Mouse (Mus musculus) hindbrain, embryonic 16.5 days (tissue): ENCODE results near the gene Gm10840. TPM values are rescaled to one million over a fixed set of nuclear protein-coding genes. Genes with fewer than 3 reads are reported as not detected.
"Not testable (repeated sequence)": the region's sequence is repeated elsewhere in the genome, so short reads cannot be mapped to it uniquely, and the experiment has no call there.

Experiments
- ATAC-seq: fragments of 200-750 bp; cut with Nextera tagmentation; 2 replicates; pipeline ENCODE4 v1.8.0; 2017; ENCODE audit warnings: moderate TSS enrichment, moderate library complexity
- H3K27ac ChIP-seq: fragments of 300-500 bp; sonication (generic); 2 replicates; pipeline ENCODE4 v1.5.1; 2014; ENCODE audit warnings: low read depth, mild to moderate bottlenecking, control low read depth, low read length, moderate library complexity
- H3K27me3 ChIP-seq: fragments of 300-500 bp; sonication (generic); replicated peaks from 2 replicates; pipeline ENCODE4 v1.6.1; 2014; ENCODE audit warnings: low read length; ENCODE audit not compliant: control insufficient read depth, insufficient read depth
- H3K36me3 ChIP-seq: fragments of 300-500 bp; sonication (generic); 2 replicates; pipeline ENCODE4 v1.6.1; 2014; ENCODE audit warnings: mild to moderate bottlenecking, low read length, moderate library complexity, mixed read lengths; ENCODE audit not compliant: control insufficient read depth, insufficient read depth
- H3K4me1 ChIP-seq: fragments of 300-500 bp; sonication (generic); 2 replicates; pipeline ENCODE4 v1.6.1; 2014; ENCODE audit warnings: low read depth, low read length; ENCODE audit not compliant: control insufficient read depth, insufficient read depth
- H3K4me2 ChIP-seq: fragments of 300-500 bp; sonication (generic); 2 replicates; pipeline ENCODE4 v1.6.1; 2014; ENCODE audit warnings: mild to moderate bottlenecking, low read length, control low read depth, moderate library complexity
- H3K4me3 ChIP-seq: fragments of 300-500 bp; sonication (generic); 2 replicates; pipeline ENCODE4 v1.5.1; 2014; ENCODE audit warnings: mild to moderate bottlenecking, low read length, control low read depth, moderate library complexity
- H3K9ac ChIP-seq: fragments of 300-500 bp; sonication (generic); 2 replicates; pipeline ENCODE4 v1.6.1; 2014; ENCODE audit warnings: low read depth, mild to moderate bottlenecking, control low read depth, low read length, moderate library complexity
- H3K9me3 ChIP-seq: fragments of 300-500 bp; sonication (generic); 2 replicates; pipeline ENCODE4 v1.6.1; 2014; ENCODE audit warnings: mild to moderate bottlenecking, low read length, moderate library complexity; ENCODE audit not compliant: control insufficient read depth
- WGBS: fragments of 180-500 bp; shearing (Covaris S2); extraction: QIAGEN DNeasy Blood & Tissue Kit; methylation state at CpG from one replicate; pipeline ENCODE4 v1.1.7; 2014; 5-methylcytosine and 5-hydroxymethylcytosine counted together
- polyA plus RNA-seq: library from polyadenylated mRNA; unstranded; fragments of >200 nt; fragmentation: Nextera tagmentation; extraction: Ambion mirVana; gene quantifications from 2 replicates; pipeline ENCODE4 v1.2.1, GENCODE M21; 2015

Gm10840 gene
- polyA plus RNA-seq, 1 experiment from 2014 or later = not detected

- Histone ChIP-seq H3K36me3 (peaks cover 3% of the 10 kb centered on the region), H3K4me1 (peaks cover 10% of the 10 kb centered on the region), H3K27ac (peak overlapping the region; percentile 87), H3K9me3 (no peaks in the 10 kb centered on the region), H3K27me3 (no peaks in the 10 kb centered on the region), H3K4me3 (peak overlapping the region; percentile 80), H3K4me2 (peak overlapping the region; percentile 49), H3K9ac (peak overlapping the region; percentile 85)
- 12% methylated on average over 19 of the region's 19 CpGs for WGBS
- ATAC-seq = peak; percentile 82; the same call in 1 of the 2 replicates
These were observed 32.2 kb downstream of the Gm10840 start for GRCm38 (mm10) chr11:106192657-106193370.

GRCm38 (mm10) chr11:106193371-106194154 is 32.9 kb downstream of the Gm10840 start:
- peak overlapping the region; percentile 89 for H3K27ac ChIP-seq
- H3K4me1 ChIP-seq = peaks cover 10% of the 10 kb centered on the region
- H3K4me3 ChIP-seq = peak overlapping the region; percentile 80
- H3K9me3 ChIP-seq = no peaks in the 10 kb centered on the region
- no peaks in the 10 kb centered on the region for H3K27me3 ChIP-seq
- under 1% methylated on average over 44 of the region's 44 CpGs for WGBS
- peak overlapping the region; percentile 85 for H3K9ac ChIP-seq
- peak; percentile 97 for ATAC-seq
- peaks cover 8% of the 10 kb centered on the region for H3K36me3 ChIP-seq
- peak overlapping the region; percentile 62 for H3K4me2 ChIP-seq

GRCm38 (mm10) chr11:106194155-106194541 is 33.5 kb downstream of the Gm10840 start:
- no peaks in the 10 kb centered on the region for H3K27me3 ChIP-seq

GRCm38 (mm10) chr11:106194891-106195290 is 34.2 kb downstream of the Gm10840 start:
- H3K9me3 ChIP-seq = no peaks in the 10 kb centered on the region
- H3K9ac ChIP-seq = no peak overlapping the region
- H3K4me2 ChIP-seq = no peak overlapping the region
- no peak overlapping the region for H3K4me3 ChIP-seq
- peaks cover 10% of the 10 kb centered on the region for H3K4me1 ChIP-seq
- H3K27me3 ChIP-seq = no peaks in the 10 kb centered on the region
- H3K27ac ChIP-seq = no peak overlapping the region
- peaks cover 8% of the 10 kb centered on the region for H3K36me3 ChIP-seq
- 89% methylated on average over 7 of the region's 7 CpGs for WGBS
- no peak for ATAC-seq

More at GRCm38 (mm10) chr11:106194155-106194541, 33.5 kb downstream of the Gm10840 start:
- H3K4me1 ChIP-seq = peaks cover 10% of the 10 kb centered on the region
- peak overlapping the region; percentile 89 for H3K27ac ChIP-seq
- peak overlapping the region; percentile 74 for H3K9ac ChIP-seq
- H3K9me3 ChIP-seq = no peaks in the 10 kb centered on the region
- H3K4me3 ChIP-seq = peak overlapping the region; percentile 80
- peaks cover 8% of the 10 kb centered on the region for H3K36me3 ChIP-seq
- ATAC-seq = no peak
- WGBS = 35% methylated on average over 3 of the region's 3 CpGs
- peak overlapping the region; percentile 62 for H3K4me2 ChIP-seq

- H3K9ac ChIP-seq = no peak overlapping the region
- H3K36me3 ChIP-seq = peaks cover 8% of the 10 kb centered on the region
- ATAC-seq = no peak
- H3K9me3 ChIP-seq = no peaks in the 10 kb centered on the region
- no peak overlapping the region for H3K4me3 ChIP-seq
- H3K4me1 ChIP-seq = peaks cover 10% of the 10 kb centered on the region
- no peaks in the 10 kb centered on the region for H3K27me3 ChIP-seq
- no peak overlapping the region for H3K27ac ChIP-seq
- H3K4me2 ChIP-seq = no peak overlapping the region
These were observed 34.7 kb downstream of the Gm10840 start for GRCm38 (mm10) chr11:106195341-106195740.

GRCm38 (mm10) chr11:106198277-106198676 is 37.6 kb downstream of the Gm10840 start:
- peaks cover 28% of the 10 kb centered on the region for H3K36me3 ChIP-seq
- H3K27me3 ChIP-seq = no peaks in the 10 kb centered on the region
- no peak overlapping the region for H3K4me3 ChIP-seq
- H3K4me1 ChIP-seq = peaks cover 3% of the 10 kb centered on the region; the same call in 1 of the 2 replicates
- H3K9ac ChIP-seq = no peak overlapping the region
- no peak for ATAC-seq
- H3K27ac ChIP-seq = no peak overlapping the region
- no peak overlapping the region for H3K4me2 ChIP-seq
- 92% methylated on average over 4 of the region's 4 CpGs for WGBS
- H3K9me3 ChIP-seq = no peaks in the 10 kb centered on the region

GRCm38 (mm10) chr11:106199997-106200396 is 39.3 kb downstream of the Gm10840 start:
- H3K4me1 ChIP-seq, H3K9ac ChIP-seq, H3K4me2 ChIP-seq, H3K27ac ChIP-seq, H3K9me3 ChIP-seq, H3K4me3 ChIP-seq, H3K27me3 ChIP-seq, ATAC-seq: not testable (repeated sequence)
- 96% methylated on average over 7 of the region's 7 CpGs for whole genome bisulfite sequencing
- peaks cover 39% of the 10 kb centered on the region for H3K36me3 ChIP-seq

- no peak for ATAC-seq
- no peak overlapping the region for H3K4me3 ChIP-seq
- no peaks in the 10 kb centered on the region for H3K4me1 ChIP-seq
- H3K9ac ChIP-seq = no peak overlapping the region
- no peaks in the 10 kb centered on the region for H3K9me3 ChIP-seq
- H3K4me2 ChIP-seq = no peak overlapping the region
- WGBS = 85% methylated on average over 6 of the region's 6 CpGs
- no peak overlapping the region for H3K27ac ChIP-seq
- peaks cover 45% of the 10 kb centered on the region for H3K36me3 ChIP-seq
- H3K27me3 ChIP-seq = no peaks in the 10 kb centered on the region
These were observed 40.1 kb downstream of the Gm10840 start for GRCm38 (mm10) chr11:106200756-106201155.
